Mouse (Mus musculus) left cerebral cortex, postnatal 25 days (tissue): ENCODE data around the gene Efhd1. TPM values are rescaled to one million over a fixed set of nuclear protein-coding genes. Genes with fewer than 3 reads are reported as not detected.

Experiments used
- DNase-seq, 2 experiments: peaks; one replicate each; pipeline ENCODE4 v3.0.0; 2022; ENCODE audit warnings: low spot score in 2 of 2, mixed read lengths in 1 of 2
- intact Hi-C: fragments of 180-260 bp; cut with DNase I; formaldehyde crosslinking; loops from one replicate; pipeline ENCODE4 v1.15.1; 2025
- total RNA-seq, 2 experiments: library from RNA; stranded (reverse); gene quantifications; 2 replicates each; pipeline ENCODE4 v1.2.3; 2021

The Efhd1 gene
- total RNA-seq, 2 experiments from 2014 or later = 11.6 to 12.1 TPM

- intact Hi-C loops = no loop called here
- DNase-seq = no peak
Observed at GRCm38 (mm10) chr1:87265200-87265599, 1.0 kb downstream of the Efhd1 start.

GRCm38 (mm10) chr1:87266296-87267090 lies 2.3 kb downstream of the Efhd1 start:
- intact Hi-C loops = no loop called here

GRCm38 (mm10) chr1:87270204-87270603 lies 6.0 kb downstream of the Efhd1 start:
- DNase-seq = no peak
- intact Hi-C loops = no loop called here

More at GRCm38 (mm10) chr1:87266296-87267090, 2.3 kb downstream of the Efhd1 start:
- DNase-seq = no peak

GRCm38 (mm10) chr1:87270641-87271467 lies 6.7 kb downstream of the Efhd1 start:
- DNase-seq = peak in 1 of 2 experiments; percentile 29
- intact Hi-C loops = no loop called here

DNA sequence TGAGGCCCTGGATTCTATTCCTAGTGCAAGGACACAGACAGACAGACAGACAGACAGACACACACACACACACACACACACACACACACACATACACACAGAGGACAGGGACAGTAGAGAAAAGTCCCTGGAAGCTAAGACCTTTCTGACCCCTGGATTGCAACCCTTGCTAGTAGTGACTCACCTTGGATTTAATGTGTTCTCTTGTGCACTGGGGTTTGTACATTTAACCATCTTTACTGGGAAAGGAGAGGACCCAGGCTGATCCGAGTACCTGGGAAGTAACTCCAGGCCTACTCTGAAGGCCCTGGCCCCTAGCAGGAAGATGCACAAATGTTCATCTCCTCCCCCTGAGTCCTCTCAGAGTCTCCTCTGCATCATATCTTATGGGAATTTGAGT lies 7.4 kb downstream of the Efhd1 start:
- intact Hi-C loops = no loop called here
- no peak for DNase-seq

DNA sequence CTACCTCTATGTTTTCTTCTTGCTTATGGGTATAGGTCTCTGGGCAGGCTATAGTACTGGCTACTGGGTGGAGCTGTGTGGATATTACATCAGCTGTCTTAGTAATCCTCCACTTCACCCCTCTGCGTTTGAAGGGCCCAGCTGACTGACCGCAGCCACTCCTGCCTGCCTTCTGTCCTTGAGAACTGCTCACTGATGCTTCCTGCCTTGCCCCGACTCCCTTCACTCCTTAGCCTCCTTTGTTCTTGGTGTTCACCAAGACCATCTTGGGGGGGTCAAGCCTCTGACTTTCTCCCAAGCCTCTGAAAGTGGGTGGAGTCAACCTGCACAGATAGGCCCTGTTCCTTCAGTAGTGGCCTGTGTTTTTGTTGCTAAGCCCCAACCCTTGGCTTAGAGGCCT lies 8.3 kb downstream of the Efhd1 start:
- intact Hi-C loops = no loop called here

GRCm38 (mm10) chr1:87273514-87273942 lies 9.4 kb downstream of the Efhd1 start:
- DNase-seq = peak in 1 of 2 experiments; percentile 29
- intact Hi-C loops = no loop called here

More for the DNA sequence above, 8.3 kb downstream of the Efhd1 start:
- DNase-seq = no peak

GRCm38 (mm10) chr1:87274134-87274533 lies 10.0 kb downstream of the Efhd1 start:
- intact Hi-C loops = no loop called here
- DNase-seq = no peak

DNA sequence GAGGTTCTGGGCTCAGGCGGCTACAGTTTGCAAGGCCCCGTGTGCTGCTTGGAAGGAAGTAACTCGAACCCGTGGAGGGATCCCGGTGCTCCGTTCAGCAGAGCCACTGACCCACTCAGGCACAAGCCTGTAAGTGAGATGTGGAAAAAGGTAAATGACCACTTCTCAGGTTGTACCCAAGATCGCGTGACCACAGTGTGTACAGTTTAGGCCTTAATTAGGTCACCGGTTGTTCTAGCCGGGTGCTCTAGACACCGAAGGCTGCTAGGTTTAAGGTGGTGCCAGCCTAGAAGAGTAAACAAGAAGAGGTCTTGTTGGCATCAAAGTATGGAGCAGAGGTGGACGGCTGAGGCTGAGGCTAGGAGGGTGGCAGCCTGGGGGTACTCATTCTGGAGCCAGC lies 11.0 kb downstream of the Efhd1 start:
- intact Hi-C loops = no loop called here
- DNase-seq = no peak

DNA sequence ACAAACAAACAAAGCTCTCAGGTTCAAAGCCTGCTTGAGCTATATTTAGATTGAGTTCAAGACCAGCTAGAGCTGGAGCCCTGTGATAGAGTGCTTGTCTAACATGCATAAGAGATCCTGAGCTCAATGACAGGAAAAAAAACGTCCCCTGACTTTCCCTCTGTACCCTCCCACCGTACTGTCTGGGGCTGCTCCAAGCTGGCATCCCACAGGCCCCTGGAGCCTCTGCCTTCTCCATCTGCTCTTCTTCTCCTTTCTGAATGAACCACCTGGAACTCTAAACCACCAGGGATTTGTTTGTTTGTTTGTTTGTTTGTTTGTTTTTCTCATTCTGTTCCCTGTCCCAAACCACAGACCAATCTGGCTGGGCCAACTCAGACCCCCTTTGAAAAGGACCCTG lies 11.9 kb downstream of the Efhd1 start:
- no peak for DNase-seq
- intact Hi-C loops = no loop called here

DNA sequence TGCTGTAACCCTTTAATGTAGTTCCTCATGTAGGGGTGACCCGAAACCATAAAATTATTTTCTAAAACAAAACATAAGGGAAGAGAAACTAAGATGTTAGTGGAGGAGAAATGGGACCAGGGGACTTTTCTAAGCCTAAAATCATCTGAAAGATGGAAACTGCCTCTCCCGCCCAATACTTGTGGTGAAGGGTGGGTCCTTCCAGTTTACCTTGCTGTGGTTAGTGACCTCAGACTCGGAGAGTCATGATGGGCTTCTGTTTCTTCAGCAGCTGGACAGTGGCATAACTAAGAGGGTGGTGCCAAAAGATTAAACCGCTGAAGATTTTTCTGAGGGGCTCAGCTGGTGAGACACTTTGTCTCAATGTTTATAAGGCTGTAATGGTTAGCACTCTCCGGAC lies 16.1 kb downstream of the Efhd1 start:
- intact Hi-C loops = no loop called here
- DNase-seq = no peak

DNA sequence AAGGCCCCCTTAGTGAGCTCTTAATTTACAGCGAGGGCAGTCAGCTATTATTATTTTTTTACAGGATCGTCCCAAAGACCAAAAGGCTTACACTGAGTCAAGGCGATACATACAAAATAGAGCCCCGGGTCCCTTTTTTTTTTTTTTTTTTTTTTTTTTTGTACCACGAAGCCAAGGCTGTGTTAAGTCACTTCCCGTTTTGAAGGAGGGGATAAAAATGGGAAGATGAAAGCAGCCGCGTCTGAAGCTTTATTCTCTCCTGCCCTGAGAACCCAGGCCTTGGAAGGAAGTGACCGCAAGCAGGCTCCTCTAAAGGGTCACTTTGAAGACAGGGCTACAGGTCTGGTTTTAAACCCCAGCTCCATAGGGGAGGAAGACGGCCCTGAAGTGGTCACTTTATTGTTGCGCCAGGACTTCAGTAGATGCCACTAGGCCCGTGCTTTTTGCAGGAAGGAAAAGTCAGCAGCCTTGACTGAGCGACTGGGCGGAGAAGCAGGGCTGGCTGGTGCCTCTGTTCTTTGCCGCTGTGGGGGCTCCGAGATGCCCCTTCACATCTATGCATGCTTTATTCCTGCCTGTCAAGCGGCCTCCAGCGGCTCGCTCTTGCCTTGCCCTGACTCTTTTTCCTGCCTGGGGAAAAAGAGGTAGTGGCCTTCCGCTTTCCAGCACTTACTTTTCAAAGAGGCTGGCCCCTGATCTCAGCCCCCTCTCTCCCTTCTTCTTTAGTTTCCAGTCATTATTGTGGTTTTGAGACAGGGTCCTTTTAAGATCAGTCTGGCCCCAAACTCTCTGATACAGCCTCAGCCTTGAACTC lies 17.6 kb downstream of the Efhd1 start:
- intact Hi-C loops = no loop called here
- DNase-seq = no peak

- intact Hi-C loops = no loop called here
- DNase-seq = no peak
Observed at GRCm38 (mm10) chr1:87282413-87282788, 18.2 kb downstream of the Efhd1 start.

GRCm38 (mm10) chr1:87283410-87283960 lies 19.3 kb downstream of the Efhd1 start:
- no peak for DNase-seq
- intact Hi-C loops = no loop called here

DNA sequence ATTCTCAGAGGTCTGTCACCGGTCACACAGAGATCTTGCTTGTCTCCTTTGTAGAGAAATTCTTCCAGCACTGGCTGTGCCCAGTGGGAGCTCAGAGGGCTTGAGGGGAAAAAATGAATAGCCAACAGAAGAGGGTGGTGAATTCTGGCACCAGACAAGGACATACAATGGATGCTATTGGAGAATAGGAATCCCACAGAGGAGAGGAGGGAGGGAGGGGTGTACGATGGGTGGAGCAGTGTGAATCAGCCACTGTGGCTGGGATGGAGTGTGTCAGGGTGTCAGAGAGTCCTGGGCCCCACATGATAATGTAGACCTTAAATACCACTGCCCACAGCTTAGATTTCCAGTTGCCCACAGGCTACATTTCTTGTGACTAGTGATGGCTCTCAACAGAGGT lies 22.9 kb downstream of the Efhd1 start:
- intact Hi-C loops = no loop called here
- DNase-seq = peak in 1 of 2 experiments; percentile 19

GRCm38 (mm10) chr1:87291416-87291815 lies 27.3 kb downstream of the Efhd1 start:
- intact Hi-C loops = no loop called here
- no peak for DNase-seq

DNA sequence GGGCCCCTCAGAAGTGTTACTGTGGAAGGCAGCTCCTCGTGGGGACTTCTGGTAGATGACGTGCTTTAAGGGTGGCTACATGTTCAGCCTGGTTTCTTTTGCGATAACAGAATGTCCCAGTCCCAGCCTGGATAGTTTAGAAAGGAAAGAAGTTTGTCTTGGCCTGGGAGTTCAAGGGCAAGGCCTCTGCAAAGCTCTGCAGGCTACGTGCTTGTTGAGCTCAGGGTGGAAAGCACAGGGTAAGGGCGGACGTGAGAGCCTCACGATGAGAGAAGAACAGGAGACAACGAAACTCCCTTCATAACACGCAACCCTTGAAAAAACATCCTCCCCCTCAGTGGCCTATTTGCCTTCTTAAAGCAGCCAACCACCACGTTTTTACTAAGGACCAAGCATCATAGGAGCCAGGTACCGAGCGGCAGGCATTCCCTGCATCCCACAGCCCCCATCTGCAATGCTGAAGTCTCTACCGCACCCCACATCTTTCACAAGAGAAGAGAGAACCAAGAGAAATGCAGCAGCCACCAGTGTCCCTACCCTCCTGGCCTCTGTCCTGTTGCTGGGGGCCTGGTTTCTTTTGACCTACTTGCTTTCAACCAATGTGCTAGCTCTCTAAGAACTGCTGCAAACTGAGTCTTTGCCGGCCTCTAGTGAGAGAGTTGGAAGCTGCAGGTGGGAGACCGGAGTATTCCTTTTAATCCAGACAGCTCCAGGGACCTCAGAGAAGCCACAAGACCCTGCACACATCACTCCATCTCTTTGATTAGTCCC lies 28.4 kb downstream of the Efhd1 start:
- intact Hi-C loops = loop anchor here (1.0 kb wide), 1 partner anchor 46 kb away; no protein-coding TSS in a partner anchor
- peak; percentile 20 to 64 for DNase-seq

DNA sequence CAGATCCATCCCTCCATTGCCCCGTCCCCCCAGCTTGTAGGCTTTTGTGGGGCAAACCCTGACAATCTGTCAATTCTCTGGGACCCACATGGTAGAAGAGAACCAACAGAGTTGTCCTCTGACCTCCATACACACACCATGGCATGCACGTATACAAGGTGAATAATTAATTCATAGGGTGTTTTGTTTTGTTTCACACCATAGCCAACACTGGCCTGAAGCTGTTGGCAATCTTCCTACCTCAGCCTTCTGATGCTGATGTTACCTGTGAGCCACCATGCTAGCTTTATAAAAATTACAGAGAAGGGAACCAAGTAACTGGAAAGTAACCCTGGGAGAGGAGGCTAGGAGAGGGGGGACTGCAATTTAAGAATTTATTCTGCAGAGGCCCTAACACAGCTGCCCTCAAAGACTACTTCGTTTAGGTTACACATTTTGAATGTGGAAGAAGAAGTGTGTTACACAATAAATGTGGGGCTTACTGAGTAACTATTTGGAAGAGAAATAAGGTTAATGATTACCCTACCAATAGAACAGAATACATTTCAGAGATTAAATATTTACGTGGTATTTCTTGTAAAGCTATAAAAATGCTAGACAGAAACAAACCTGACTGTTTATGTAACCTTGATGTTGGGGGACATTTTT lies 30.0 kb downstream of the Efhd1 start:
- no peak for DNase-seq
- intact Hi-C loops = no loop called here
